Mouse (Mus musculus): ENCODE measurements around the gene Cd244a.

GRCm38 (mm10) chr1:171607176-171607575 is 48.2 kb downstream of the Cd244a start, which contains the start of gene Ly9:
- TF ChIP-seq CTCF (IDR thresholded peaks at IDR 0.05; ENCODE audit: borderline replicate concordance, extremely low read depth, insufficient read depth, insufficient read length) = no peak
- TF ChIP-seq POLR2A (IDR thresholded peaks at IDR 0.05; ENCODE audit: borderline replicate concordance, extremely low read depth, insufficient read depth, insufficient read length, poor library complexity, severe bottlenecking) = no peak

Data from brain, embryonic 14.5 days (tissue).